Mouse (Mus musculus): ENCODE data around the gene Smarcc1.

Smarcc1 gene

DNA sequence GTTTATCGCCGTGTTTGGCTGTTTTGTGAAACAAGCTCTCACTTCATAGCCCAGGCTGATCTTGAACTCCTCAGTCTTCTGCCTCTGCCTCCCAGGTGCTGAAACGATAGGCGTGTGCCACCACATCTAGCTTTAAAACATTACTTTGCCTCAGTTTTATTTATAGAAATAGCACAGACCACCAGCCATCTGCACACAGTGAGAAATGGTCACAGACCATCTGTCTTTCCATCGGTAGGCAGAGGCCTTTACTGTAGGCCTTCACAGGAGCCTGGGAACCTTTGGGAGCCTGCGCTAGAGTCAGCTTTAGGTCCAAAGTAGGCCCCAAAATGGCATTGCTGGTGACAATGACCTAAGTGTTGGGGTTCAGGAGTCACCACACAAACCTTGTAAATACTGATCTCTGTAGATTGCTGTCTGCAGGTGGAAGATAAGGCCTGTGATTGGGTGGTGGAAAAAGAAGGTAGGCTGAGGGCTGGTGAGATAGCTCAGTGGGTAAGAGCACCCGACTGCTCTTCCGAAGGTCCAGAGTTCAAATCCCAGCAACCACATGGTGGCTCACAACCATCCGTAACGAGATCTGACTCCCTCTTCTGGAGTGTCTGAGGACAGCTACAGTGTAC is 166.7 kb downstream of the Smarcc1 start:
- no peak for DNase-seq (ENCODE audit: low spot score in 2 of 2)

DNA sequence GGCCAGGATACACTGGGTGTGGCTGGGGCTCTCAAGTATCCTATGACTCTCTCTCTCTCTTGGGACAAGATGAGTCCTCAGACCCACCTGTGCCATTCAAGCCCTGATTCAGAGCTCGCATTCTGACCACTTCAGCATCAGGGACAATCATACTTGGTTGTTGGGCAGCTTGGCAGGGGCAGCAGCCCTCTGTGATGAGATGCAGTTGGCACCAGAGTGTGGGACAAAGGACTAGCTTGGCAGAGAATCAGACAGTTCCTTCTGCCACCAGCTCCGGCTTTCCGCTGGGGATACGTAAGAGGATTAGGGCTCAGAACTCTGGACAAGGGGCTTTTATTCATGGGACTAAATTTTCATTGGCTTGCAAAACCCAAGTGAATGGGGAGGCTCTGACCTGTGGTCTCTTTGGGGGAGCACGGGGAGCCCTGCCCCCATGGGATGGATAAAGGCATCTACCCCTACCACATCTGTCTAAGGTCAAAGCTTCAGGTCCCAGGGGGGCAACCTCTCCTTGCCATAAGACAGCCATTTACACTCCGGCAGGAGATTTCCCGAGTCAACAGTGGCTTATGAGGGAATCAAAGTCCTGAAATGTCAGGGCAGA is 169.9 kb downstream of the Smarcc1 start:
- peak; percentile 55 to 59 for DNase-seq (ENCODE audit: low spot score in 2 of 2)
